Mouse (Mus musculus): ENCODE data around the gene Trim28. TPM values are rescaled to one million over a fixed set of nuclear protein-coding genes. Genes with fewer than 3 reads are reported as not detected.
"Not testable (repeated sequence)": the region's sequence is repeated elsewhere in the genome, so short reads cannot be mapped to it uniquely, and the experiment has no call there.

Trim28 gene
- total RNA-seq, 2 experiments from 2014 or later: 240 to 249 TPM

DNA sequence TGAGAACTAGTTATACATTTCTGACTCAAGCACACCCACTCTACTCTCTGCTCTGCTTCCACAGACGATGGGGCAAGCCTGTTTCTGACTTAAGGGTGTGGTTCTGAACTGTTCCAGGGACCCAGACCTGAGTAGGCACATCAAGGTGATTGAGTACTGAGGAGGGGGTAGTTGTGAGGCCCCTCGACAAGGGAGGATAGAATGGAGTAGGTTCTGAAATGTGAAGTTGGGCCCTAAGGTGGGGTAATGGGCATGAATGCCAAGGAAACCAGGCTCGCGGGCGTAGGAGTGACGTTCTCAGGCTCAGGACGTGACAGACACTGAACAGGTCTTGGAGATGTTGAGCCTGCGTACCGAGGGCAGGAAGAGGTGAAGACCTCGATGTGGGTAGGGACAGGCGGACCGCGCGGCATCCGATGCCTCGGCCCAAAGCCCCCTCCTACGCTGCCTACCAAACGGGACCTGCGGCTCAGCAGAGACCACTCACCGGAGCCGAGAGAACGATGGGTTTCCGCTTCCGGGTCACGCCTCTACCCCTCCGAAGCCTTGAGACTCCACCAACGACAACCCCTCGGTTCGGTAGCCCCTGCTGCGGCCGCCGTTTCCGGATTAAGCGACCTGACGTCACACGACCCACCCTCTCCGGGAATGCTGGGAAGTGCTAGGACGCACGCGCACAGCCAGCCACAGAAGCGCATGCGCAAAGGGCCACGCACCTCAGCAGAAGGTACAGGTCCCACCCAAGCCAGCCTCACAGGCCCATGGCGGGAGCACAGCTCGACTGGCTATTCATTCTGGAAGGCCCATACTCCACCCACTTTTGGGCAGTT lies 35.4 kb downstream of the Trim28 start, which contains the start of gene Chmp2a:
Chmp2a (minus strand) TSS at position 660 of the 830 bp plus-strand sequence.
- peak; percentile 98 for DNase-seq

DNA sequence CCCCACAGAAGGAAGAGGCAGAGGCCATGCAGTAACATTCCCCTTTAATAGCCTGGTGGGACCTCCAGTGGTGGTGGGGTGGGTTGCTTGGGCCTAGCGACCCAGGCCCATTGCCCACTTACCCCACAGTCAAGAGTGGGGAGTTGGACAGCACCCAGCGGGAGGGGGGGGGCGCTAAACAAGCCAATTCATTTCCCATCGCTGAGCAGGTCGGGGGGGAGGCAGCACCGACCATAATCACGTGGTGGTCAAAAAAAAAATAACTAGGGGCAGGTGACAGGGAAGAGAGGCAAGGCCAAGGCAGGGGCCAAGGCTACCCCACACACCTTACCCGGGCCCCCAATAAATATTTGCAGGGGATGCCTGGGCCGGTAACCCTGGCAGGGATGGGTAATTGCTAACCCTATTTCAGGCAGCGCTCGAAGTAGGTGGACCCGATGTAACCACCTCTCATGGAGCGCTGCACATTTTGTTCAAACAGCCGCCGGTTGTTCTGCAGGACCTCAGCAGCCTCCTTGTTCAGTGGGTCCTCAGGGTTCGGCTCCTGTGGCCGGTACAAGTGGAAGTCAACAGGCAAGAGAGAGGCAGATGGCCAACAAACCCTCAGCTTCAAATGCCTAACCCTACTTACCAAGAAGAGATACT lies 36.4 kb downstream of the Trim28 start:
- no peak for DNase-seq

DNA sequence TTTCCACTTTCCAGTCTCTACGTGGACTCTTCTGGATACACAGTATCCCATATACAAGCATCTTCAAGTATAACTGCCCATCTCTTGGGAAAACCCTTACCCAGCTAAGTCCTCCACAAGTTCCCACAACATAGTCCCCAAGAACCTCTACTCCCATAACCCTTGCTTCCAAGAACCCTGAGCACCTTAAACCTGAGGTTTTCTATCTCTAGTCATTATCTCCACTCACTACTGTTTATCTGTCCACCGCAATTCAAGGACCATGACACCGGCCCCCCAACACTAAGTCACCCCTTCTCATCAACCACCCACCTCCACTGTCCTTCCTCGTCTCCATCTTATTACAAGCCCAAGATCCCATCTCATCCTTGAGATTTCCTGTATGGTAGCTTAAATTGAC lies 37.9 kb downstream of the Trim28 start:
- no peak for DNase-seq

DNA sequence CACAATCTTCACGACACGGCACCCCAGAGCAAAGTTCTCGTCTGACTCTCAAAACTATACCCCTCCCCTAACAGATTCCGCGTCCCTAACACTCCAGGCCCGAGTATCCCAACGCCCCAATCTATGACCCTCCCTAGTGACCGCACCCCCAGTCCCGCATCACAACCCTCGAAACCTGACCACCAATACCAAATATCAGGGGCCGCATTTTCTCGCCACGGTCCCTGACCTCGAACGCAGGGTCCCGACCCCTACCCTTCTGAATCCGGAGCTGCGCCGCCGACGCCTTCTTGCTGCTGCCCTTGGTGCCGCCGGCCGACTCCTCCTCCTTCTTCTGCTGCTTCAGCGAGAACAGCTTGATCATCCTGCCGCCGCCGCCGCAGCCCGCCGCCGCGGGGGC lies 38.5 kb downstream of the Trim28 start:
- no peak for DNase-seq

DNA sequence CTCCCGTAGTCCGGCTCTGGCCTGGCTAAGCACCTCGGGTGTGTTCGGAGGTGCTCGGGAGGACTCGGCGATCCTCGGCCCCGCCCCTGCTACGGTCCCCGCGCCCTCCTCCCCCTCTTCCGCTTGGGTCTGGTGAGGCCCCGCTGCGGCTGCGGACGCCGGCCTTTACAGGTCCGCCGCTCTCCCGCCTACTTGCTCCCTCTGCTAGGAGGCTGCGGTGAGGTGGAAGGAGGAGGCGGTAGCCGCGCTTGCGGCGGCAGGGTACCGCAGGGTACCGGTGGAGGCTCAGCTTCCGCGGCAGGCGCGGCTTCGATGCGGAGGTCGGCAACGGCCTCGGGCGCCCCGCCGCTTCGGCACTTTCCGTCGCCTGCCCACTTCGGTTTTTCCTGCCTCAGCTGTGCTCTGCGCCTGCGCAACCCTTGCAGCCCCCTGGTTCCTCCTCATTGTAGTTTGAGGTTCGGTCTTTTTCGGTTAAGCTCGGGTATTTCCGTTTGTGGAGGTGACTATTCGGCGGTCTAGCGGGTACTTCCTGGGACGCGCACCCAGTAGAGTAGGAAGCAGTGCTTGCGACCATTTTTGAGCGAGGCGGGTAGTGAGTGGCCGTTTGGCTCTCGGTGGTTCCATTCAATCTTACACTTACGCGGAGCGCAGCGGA lies 39.1 kb downstream of the Trim28 start, which contains the start of gene Ube2m:
Ube2m (minus strand) TSS at position 375 of the 655 bp plus-strand sequence.
- peak; percentile 99 for DNase-seq

DNA sequence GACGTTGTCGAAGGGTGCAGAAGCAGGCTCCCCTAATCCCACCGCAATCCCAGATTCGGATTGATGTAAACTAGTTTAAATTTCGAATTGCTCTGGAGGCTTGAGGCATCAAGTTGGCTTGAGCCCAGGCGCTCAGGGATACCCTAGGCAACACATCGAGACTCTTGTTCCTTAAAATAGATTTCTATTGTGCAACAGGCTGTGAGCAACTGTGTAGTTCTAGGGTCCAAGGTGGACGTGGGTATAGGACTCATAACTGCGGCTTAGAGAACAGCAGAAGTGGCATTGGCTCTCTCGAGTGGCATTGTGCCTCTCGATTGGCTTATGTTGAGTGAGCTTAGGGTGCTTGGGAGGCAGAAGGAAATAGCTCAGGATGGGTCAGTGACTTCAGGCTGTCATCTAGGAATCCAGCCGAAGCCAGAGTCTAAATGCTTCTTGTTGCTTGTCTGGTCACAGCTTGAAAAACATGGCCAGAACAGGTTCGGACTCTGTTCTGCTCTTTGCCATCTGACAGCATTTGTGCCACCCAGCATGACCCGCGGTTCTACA lies 39.8 kb downstream of the Trim28 start:
- no peak for DNase-seq

DNA sequence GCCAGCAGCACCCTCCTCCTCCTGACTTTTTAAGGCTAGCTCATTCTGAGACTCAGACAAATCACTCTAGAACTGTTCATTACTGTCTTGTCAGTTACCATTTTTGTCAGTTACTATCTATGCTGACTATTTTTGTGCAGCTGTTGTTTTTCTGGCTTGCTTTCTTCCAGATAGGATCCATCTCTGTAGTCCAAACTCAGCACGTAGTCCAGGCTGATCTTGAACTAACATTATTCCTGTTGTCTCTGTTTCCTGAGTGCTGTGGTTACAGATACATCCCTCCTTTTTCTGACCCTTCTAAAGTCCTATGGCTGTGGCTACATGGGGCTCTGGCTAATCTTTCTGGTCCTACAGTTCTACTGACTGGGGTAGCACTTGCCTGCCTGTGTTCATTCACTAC lies 40.3 kb downstream of the Trim28 start:
- DNase-seq: no peak

DNA sequence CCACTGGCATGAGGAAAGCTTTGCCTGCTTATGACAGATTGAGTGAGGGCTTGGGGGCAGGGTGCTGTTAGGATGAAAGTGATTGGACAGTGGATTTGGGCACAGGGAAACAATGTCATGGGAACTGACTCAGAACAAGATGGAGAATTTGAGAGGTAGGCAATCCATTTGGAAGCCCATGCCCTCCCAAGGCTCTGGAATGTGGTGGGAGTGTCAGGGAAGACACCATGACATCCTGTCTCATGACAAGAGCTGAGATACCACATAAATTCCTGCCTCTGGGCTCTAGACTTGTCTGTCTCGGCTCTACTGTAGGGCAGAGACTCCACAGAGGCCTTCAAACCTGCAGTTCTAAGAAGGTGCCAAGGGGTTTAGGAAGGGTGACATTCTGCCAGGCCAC lies 42.3 kb downstream of the Trim28 start:
- DNase-seq: no peak

DNA sequence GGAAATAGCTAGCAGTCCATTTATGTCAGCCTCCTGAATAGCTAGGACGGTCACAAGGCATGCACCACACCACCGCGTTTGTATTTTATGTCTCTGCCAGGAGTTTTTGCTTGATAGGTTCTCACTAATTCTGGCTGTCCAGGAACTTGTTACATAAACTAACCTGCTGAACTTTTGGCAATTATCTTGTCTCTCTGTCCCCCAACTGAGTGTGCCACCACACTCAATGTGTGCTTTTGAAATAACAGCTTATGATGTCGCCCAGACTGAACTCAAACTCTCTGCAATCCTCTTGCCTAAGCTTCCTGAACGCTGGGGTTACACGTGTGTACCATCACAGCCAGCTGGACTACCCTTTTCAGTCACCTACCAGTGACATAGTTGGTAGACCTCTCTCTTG lies 43.6 kb downstream of the Trim28 start:
- DNase-seq: no peak

DNA sequence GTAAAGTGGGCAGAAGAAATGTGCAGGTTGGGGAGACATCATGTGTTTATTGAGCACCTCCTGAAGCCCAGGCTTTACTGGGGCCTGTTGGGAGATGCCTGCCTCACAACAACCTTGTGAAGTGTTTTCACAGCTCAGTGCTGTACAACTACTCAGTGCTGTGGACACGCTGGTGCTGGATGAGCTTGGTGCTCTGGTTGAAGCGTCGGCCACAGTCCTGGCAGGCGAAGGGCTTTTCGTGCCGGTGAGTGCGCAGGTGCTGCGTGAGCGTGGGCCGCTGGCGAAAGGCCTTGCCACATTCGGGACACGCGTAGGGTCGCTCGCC lies 44.2 kb downstream of the Trim28 start:
- DNase-seq: no peak

DNA sequence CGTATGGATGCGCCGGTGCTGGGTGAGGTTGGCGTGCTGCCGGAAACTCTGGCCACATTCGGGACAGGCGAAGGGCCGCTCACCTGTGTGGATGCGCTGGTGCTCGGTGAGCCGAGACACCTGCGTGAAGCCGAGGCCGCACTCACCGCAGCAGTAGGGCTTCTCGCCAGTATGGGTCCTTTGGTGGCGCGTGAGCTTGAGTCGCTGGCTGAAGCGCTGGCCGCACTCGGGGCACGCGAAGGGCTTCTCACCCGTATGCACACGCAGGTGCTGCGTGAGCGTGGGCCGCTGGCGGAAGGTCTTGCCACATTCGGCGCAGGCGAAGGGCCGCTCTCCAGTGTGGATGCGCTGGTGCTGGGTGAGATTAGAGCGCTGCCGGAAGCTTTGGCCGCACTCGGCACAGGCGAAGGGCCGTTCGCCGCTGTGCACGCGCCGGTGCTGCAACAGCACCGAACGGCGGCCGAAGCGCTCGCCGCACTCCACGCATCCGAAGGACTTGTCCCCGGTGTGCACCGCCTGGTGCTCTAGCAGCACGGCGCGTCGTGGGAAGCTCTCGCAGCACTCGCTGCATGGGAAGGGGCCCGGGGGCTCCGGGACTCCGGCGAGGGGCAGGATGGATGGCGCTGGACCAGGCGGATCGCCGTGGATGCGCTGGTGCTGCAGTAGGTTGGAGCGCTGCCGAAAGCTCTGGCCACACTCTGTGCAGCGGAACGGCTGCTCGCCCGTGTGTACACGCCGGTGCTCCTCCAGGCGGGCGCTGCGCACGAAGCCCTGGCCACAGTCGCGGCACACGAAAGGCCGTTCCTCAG lies 44.7 kb downstream of the Trim28 start:
- DNase-seq: peak; percentile 36

DNA sequence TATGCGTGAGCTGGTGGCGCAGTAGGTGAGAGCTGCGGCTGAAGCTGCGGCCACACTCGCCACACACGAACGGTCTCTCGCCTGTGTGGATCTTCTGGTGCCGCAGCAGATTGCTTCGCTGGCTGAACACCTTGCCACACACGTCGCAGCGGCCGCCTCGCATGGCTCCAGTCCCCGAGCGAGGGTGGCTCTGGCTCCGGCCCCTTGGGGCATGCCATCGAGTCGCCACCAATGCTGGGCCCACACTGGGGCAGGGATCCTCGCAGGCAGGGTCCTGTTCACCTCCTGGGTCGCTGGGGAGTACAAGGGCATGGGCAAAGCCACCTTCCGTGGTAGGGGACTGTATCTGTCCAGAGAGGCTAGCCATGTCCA lies 45.3 kb downstream of the Trim28 start:
- DNase-seq: no peak

DNA sequence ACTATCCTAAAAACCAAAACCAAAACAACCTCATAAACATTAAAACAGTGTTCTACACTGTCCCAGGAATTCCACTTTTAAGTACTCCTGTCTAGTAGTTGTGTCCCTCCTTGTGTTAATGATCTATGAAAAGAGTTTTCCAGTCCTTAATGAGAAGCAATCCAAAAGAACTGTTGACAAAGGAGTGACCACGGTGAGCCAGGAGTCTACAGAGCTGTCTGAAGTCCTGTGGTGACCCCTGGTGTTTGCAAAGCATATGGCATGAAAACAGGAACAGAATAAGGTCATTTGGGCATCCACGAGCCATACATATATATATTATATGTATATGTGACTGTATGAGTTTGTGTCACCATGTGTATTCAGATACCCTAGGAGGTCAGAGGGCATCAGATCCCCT lies 47.2 kb downstream of the Trim28 start:
- DNase-seq: peak; percentile 80

DNA sequence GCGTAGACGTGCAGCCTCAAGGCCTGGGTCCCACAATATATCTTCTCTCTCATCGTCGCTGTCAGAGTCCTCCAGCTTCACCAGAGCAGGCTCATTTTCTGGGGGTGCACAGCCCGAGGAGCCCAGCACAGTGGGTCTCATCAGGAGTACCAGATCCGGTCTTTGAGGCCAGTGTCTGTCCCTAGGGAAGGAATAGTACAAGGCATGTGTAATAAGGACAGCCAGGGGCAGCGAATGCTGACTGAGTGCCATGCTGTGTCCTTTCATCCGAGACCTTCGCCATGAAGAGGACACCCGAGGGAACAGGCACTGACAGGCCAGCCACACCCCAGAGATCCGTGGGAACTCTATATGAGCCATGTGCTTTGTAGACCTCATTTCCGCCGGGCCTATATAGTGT lies 54.1 kb downstream of the Trim28 start:
- DNase-seq: no peak

DNA sequence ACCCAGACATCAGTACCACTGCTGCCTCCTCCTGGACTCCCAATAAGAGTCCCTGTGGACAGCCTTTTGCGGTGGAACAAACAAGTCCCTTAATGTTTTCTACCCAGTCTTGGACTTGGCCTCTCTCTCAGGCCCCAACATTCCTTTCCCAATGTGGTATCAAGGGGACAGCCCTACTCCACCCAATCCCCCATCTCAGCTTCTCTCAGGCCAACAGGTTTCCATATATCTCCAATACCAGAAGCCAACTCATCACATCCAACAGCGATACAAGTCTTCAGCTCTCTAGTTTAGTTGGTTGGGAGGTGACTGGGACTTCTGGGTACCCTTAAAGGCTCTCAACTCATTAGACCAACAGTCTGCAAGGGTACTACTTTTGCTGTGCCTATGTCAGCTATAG lies 54.6 kb downstream of the Trim28 start:
- DNase-seq: no peak

DNA sequence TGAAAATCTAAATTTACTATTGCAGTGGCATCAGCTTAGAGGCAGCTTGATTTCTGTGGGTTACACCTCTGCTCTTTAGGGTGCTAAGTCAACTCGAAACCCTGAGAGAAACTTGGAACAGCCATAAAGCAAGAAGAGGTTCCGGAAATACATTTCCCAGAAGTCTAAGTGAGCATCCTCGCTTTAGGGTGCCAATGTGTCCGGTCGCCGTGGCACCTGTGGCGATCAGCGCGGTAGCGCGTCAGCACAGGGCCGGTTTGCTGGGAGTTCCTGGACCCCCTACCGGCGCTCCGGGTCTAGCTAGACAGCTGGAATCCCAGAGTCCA lies 55.0 kb downstream of the Trim28 start:
- DNase-seq: no peak

DNA sequence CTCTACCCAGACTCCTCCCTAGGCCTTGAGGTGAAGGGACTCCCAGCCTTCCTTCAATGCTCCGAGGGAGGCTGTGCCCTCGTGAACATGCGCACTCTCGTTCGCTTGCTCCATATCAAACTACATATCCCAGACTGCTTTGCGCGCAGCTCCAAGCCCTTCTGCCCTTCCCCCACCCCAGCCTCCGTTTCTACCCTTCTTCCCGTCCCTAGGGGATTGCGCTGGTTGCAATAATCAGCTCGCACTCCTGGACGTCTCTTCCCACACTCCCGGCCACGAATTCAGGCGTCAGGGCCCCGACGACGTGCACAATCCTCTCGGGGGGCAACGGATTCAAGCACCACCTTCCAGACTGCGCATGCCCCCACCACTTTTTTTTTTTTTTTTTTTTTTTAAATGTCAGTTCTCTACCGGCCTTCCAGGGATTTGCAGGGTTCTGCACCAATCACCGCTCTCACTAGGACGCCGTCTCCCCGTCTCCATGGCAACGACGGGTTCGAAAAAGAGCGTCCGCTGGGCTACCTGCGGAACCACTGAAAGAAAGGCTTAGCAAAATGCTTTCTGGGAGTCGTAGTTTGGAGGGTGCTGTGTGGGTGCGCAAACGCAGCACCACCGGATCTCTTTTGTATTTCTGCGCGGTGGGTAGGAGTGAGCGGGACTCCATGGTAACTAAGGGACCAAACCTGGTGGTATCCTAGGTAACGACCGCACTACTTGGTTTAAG lies 55.5 kb downstream of the Trim28 start, which contains the start of gene Mzf1:
Mzf1 (minus strand) TSS at position 478 of the 724 bp plus-strand sequence.
- peak; percentile 90 for DNase-seq

DNA sequence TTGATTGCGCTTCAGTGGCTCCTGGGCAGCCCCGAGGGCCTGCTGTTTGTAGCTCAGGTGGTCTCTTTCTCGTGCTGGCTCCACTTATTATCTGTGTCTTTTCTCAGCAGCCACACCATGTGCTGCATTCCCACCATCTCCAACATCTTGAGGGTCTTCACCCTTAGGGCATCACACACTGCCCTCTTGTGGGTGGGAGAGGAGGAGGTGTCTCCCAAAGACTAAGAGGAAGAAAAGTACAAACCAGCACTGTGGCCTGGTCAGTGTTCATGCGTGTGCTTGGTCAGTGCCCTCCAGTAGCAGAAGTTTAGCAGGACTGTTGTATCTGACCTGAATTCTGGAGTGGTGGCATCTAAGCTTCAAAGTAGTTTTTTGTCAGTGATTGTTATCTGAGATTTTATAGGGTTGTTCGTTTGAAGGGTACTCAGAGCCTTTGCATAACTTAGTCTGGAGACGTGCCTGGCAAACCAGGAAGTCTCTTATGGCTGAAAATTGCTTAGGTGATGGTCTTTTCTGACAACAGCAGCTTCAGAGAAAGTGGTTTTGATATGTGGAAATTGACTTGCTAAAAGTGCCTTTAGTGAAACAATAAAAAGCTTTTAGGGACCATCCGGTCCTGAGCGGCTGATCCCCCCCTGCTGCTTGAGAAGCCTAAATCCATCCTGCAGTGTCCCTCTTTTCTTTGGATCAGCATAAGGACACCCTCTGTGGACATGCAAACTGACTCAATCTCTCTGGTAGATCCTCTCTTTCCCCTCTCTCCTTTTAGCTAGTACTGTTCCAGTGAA lies 58.2 kb downstream of the Trim28 start:
- no peak for DNase-seq

DNA sequence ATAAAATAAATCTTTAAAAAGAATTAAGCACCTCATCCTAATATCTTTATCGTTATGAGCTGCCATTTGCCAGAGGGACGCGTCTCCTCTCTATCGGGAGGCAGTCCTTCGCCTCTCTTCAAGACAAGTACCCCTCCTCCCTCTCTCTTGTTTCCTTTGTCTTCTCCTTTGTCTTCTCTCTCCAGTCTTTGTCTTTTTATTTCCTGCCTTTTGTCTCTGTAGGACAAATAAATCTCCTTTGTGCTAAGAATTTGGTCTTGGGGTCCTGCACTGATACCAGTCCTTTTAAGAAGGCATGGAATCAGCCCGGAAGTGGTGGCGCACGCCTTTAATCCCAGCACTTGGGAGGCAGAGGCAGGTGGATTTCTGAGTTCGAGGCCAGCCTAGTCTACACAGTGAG lies 60.6 kb downstream of the Trim28 start:
- DNase-seq: no peak

DNA sequence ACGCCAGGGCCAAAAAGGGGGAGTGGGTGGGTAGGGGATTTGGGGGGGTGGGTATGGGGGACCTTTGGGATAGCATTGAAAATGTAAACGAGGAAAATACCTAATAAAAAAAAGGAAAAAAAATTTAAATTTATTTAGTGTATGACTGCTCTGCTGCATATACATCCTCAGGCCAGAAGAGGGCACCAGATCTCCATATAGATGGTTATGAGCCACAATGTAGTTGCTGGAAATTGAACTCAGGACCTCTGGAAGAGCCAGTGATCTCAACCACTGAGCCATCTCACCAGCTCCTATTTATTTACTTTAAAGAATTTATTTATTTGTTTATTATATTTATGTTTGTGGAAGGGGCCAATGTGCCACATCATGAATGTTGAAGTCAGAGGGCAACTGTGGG lies 64.5 kb downstream of the Trim28 start:
- not testable (repeated sequence) for DNase-seq

DNA sequence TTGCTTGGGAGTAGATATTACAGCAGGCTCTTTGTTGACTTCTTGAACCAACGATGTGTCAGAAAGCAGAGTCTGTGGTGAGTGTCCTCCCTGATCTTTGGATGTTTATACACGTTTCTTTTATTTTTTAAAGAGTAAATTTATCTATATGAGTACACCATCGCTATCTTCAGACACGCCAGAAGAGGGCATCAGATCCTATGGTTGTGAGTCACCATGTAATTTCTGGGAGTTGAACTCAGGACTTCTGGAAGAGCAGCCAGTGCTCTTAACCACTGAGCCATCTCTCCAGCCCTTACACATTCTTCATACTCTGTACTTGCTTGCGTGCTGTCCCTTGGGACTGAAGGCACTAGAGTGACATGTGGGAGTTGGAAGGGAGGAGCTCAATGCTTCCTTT lies 73.4 kb downstream of the Trim28 start:
- DNase-seq: no peak

All from heart, postnatal 4 days (tissue).